Mouse (Mus musculus): ENCODE results near the gene Plagl2.
A peak's percentile ranks its signal among the peaks of the same experiment; 100 is the strongest.
"Not testable (repeated sequence)": the region's sequence is repeated elsewhere in the genome, so short reads cannot be mapped to it uniquely, and the experiment has no call there.

The Plagl2 gene

DNA sequence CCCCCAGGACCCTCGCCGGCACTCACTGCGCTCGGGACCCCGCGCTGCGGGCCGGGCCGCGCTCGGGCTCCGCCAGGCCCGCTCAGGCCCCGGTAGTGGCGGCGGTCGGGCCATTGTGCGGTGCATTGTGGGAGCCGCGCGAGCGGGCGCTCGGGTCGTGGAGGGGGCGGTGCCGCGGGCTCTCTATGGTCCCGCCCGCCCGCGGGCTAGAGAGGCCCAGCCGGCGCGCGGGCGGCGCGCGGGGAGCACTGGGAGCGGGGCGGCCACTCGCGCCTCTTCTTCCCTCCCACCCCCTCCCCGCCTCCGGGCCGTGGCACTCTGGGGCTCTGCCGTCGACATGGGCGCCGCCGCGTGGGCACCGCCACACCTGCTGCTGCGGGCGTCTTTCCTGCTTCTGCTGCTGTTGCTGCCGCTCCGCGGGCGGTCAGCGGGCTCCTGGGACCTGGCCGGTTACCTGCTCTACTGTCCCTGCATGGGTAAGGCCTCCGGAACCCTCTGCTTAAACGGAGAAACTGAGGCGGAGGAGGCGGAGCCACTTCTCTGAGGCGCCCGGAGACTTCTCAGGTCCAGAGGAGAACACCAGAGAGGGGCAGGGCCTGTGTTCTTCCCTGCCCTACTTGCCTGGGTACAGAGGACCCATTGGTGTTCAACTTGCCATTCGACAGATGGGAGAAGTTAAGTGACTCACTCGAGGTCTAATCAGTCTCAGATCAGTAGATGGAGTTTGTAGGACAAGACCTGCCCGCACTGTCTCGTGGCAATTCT, at the start of gene Plagl2, which contains the start of gene Pofut1:
Gene Plagl2 (minus strand): TSS at position 177 of the 765 bp plus-strand sequence.
Gene Pofut1 (plus strand): TSS at position 284 of the 765 bp plus-strand sequence.
- peak; percentile 87 for DNase-seq

DNA sequence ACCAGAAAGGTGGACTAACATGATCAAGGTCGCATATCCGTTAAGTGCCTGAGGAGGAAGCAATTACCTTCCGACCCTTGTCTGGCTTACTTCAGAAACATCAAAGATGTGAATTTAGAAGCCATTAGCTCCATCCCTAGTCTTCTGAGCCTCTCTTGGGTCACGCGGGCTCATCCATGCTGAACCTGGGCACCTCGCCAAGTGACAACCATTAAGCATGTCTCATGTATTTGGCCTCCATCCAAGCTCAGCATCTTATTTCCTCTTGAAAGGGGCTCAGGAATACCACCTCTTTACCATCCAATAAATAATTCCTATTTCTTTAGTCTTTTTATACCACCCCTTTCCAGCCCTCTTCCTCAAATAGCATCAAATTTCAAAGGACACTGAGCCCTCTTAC, 46.6 kb upstream of the Plagl2 start:
- DNase-seq, result no peak

DNA sequence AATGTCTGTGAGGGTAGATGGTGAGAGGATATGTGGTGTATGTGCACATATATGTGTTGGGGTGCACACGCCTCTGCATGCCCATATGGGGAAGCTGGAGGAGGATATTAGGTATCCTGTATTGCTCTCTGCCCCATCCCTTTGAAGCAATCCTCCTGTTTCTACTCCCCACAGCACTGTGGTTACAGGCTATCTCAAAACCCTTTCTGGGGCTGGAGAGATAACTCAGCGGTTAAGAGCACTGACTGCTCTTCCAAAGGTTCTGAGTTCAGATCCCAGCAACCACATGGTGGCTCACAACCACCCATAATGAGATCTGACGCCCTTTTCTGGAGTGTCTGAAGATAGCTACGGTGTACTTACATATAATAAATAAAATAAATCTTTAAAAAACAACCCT, 45.3 kb upstream of the Plagl2 start:
- no peak for DNase-seq

DNA sequence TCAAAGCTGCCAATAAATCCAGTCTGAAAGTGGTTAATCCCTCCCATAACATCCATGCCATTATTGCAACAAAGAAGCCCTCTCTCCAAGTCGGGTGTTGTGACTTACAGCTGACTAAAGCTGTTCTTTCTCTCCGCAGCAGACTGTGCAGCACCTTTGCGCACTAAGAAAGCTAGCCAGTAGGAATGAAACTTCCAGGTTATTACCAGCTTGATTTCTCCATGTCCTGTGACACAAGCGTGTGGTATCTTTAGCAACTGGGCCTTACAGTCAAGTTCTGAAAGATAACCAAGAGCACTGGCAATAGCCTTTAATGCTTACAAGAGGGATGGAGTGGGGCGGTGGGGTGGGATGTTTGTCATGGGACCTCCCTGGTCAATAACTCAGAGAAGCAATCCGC, 42.7 kb upstream of the Plagl2 start:
- no peak for DNase-seq

DNA sequence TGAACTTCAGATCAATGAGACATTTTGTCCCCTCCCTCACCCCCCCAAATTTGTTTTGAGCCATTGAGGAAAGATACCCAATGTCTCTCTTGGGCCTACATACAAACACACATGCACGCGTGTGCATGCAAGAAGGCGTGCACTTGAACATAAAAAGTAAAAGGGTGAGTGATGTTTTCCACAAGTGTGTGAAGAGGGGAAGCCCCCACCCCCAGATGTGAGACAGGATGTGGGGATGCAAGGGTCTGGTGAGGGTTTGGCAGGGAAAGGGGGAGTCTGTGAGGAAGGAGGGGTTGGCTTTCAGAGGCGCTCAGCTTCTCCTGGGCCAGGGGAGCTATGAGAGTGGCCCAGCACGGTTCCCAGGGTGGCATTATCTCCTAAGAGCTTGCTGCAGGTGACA, 37.1 kb upstream of the Plagl2 start:
- no peak for DNase-seq

DNA sequence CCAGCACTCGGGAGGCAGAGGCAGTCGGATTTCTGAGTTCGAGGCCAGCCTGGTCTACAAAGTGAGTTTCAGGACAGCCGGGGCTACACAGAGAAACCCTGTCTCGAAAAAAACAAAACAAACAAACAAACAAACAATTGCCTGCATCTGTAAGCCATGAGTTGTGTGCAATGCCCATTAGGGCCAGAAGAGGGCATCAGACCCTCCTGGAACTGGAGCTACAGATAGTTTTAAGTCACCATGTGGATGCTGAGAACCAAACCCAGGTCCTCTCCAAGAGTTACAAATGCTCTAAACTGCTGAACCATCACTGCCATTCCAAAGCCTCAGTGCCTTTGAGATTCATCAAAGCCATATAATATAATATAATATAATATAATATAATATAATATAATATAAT, 35.6 kb upstream of the Plagl2 start:
- not testable (repeated sequence) for DNase-seq

DNA sequence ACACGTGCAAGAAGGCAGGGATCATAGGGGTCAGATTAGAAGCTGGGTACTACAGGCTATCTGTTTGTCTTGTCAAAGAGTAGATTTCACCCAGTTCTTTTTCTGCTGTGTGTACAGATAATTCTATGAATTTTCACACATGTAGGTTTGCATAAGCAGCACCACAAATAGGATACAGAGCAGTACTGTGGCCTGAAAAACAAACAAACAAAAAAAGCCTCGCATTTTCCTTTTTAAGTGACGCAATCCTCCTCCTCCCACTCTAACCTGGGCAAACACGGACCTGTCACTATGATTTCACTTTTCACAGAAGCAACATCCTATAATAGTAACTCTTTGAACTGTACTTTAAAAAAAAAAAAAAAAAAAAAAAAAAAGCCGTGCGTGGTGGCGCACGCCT, 35.2 kb upstream of the Plagl2 start:
- DNase-seq, result no peak

DNA sequence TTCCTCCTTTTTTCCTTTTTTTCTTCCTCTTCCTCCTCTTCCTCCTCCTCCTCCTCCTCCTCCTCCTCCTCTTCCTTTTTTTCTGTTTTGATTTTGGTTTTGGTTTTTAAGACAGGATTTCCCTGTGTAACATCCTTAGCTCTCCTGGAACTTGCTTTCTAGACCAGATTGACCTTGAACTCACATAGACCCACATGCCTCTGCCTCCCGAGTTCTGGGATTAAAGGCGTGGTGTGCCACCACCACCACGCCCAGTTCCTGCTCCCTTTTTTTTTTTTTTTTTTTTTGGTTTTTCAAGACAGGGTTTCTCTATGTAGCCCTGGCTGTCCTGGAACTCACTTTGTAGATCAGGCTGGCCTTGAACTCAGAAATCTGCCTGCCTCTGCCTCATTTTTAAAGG, 34.4 kb upstream of the Plagl2 start:
- not testable (repeated sequence) for DNase-seq

DNA sequence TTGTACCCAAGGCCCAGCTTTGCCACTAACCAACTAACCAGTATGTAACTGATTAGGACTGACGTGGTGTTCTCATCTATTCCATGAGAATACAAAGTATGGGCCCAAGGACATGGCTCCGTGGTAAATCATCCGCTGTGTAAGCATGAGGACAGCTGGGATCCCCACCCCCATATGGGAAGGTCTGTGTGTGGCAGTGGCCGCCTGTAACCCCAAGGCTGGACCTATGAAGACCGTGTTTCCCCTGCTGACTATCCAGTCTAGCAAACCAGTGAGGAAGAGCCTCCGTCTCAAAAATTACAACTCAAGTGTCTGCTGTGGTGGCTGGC, 33.7 kb upstream of the Plagl2 start:
- no peak for DNase-seq

DNA sequence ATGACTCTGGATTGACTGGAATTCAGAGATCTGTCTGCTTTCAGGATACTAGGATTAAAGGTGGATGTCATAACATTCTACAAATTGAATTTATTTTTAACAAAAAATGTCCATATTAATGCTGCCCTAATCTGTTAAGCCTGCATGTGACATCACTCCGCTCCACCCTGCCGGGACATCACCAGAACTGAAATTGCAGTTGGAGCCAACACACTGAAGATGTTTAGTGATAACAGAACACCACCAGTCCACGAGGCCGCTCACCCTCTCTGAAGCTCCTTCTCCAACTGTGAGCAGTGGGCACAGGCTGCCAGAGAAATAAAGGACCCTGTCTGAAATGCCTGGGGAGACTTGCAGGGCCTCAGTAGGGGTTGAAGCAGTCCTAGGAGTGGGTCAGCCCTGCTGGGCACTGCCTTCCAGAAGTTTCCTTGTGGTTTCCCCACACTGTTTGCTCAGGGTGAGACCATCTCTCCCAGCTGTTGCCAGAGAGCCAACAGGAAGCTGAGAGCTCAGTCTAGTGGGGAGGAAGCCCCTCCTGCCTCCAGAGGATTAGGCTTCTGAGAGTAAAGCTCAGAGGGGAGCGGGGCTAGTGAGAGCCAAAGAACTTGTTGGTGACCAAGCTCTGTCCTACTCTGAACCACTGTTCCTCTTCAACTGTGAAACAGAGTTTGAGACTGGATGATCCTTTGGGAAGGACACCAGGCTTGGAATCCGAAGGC, 33.1 kb upstream of the Plagl2 start:
- DNase-seq, result not testable (repeated sequence)

DNA sequence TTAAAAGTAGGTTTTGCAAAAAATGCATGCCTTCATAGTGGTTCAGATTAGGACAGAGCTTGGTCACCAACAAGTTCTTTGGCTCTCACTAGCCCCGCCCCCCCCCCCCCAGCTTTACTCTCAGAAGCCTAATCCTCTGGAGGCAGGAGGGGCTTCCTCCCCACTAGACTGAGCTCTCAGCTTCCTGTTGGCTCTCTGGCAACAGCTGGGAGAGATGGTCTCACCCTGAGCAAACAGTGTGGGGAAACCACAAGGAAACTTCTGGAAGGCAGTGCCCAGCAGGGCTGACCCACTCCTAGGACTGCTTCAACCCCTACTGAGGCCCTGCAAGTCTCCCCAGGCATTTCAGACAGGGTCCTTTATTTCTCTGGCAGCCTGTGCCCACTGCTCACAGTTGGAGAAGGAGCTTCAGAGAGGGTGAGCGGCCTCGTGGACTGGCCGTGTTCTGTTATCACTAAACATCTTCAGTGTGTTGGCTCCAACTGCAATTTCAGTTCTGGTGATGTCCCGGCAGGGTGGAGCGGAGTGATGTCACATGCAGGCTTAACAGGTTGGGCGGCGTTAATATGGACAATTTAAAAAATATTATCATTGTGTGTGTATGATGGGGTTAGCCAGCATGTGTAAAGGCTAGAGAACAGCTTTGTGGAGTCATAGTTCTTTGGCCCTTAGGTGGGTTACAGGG, 29.1 kb upstream of the Plagl2 start:
- DNase-seq, result not testable (repeated sequence)

DNA sequence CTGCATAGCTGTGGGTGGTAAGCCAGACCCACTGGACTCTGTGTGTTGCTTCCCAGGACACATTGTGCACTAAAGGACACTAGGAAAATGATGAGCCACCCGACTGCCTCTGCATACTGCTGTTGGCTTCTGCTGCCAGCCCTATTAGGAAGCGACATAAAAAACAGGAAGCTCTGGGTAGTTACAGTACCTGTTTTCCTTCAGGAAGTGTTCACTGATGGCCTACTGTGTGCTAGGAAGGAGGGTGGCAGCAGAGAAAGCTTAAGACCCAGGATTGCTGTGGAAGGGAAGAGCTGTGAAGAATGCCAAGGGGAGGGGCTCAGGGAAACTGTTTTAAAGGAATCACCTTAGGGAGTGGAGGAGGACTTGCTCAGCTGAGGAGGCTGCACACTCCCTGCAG, 26.1 kb upstream of the Plagl2 start:
- DNase-seq, result no peak

DNA sequence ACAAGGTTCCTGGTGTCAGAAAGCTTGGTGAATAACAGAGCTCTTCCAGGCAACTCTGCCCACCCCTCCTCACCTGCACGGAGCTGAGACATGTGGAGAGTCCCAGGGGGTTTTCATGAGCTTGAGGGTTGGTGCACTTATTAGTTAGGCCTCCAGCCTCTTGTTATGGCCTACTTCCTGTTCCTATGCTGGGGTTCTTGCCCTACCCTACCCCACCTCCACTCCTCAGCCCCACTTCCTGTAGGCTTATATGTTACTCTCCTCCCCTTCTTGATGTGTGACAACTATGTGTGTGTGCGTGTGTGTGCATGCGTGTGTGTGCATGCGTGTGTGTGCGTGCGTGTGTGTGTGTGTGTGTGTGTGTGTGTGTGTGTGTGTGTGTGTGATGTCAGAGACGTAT, 21.8 kb upstream of the Plagl2 start:
- no peak for DNase-seq

DNA sequence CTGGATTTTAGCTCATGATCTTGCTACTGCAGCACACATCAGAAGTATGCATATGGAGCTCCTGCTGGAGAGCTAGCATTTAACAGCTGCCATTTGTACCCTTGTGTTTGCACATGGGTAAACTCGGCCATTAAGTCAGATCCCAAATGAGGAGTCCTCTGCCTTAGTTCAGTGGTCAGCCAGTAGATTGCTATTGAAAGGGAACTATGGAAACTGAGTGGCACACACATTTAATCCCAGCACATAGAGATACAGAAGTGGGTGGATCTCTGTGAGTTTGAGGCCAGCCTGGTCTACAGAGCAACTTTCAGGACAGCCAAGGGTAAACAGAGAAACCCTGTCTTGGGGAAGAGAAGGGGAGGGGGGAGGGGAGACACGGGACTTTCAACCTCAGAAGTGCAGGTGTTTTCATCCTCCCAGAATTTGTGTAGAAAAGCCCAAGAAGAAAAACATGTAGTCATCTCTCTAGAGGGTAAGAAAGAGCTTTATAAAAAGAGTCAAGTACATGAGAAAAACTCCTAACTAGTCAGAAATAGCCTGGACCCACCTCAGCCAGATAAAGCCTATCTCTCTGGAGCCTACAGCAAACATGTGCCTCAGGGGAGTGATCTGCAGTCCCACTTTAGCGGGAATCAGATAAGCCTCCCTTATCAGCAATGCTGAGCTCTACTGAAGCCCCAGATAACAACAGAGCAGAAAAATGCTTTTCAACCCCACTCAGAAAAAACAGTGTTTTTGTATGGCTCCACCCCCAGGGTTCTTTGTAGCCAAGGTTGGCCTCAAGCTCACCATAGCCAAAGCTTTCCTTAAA, 18.8 kb upstream of the Plagl2 start:
- DNase-seq, result no peak

DNA sequence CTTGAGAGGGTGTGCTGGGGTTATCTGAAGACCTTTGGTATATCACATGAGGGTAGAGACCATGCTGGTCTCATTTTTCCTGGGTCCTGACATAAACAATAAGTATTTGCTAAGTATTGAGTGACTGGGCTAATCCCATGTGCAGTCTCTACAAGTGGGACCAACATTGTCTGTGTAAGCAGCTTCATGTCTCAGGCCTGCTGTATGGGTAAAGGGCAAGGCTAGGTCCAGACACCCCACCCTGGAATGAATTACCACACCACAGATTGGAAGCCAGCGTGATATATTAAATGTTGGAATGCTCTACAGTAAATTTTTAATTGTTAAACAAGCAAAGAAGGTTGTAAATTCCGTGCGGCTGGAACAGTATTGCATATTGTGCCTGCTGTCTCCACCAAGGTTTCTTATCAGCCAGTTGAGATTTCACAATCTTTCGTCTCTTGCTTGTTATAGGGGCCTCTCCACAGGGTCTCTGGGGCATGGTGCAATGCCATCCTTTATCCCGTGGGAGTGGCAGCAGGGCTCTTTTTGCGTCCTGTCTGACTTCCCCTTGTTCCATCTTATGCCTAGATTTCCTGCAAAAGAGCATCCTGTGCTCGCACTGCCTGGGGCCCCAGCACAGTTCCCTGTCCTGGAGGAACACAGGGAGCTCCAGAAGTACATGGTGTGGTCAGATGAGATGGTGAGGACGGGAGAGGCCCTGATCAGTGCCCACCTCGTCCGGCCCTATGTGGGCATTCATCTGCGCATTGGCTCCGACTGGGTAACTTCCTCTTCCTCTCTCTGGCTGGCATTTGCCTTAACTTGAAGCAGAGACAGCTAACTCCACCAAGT, 18.0 kb upstream of the Plagl2 start:
- DNase-seq, result no peak

DNA sequence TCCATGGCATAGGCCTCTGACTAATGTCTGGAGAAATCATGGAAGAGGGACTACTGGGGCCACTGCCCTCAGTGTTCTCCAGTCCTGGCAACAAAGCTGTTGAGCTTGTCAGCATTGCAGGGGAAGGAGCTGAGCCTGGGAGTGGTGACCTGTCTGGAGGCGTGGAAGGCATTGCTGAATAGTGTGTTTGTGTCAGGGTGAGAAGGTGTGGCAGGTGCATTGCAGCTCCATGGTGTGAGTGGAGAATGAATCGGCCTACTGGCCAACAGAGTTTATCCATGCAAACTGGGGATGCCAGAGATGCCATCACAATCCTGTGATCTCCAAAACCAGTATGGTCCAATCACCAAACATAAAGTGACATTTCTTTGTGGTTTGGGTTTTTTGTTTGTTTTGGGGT, 15.4 kb upstream of the Plagl2 start:
- DNase-seq, result no peak

DNA sequence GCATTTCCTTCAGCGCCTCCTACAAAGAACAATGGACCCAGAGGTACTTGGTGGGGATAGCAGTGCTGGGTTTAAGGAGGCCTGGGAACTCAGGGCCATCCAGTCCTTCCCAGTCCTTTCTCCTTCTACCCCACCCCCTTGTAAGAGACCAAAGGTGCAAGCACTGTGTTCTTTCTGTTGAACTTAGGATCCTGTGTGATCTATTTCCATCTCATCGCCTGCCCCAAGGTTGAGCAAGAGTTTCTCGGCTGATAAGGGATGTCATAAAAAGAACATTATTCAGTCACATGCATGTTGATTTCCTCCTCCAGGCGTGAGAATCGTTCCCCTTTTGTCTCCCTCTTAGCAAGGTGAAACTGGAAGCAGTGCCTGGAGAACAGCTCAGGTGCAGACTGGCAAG, 8.5 kb upstream of the Plagl2 start:
- no peak for DNase-seq

DNA sequence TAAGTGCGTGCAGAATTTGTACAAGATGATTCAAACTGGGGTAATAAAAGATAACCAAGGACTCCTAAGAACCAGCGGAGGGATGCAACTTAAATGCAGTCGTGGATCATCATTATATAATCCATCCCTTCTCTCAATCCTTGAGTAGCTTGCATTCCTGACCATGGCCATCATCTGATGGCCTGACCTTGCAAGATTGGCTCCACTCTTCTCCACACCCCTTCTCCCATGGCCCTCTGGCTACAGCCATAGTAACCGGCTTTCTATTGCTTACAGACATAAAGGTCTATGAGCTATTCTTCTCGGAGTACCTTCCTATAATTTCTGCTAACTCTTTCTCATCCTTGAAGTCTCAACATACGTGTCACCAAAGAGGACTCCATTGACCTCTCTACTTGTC, 930 bp upstream of the Plagl2 start:
- no peak for DNase-seq

DNA sequence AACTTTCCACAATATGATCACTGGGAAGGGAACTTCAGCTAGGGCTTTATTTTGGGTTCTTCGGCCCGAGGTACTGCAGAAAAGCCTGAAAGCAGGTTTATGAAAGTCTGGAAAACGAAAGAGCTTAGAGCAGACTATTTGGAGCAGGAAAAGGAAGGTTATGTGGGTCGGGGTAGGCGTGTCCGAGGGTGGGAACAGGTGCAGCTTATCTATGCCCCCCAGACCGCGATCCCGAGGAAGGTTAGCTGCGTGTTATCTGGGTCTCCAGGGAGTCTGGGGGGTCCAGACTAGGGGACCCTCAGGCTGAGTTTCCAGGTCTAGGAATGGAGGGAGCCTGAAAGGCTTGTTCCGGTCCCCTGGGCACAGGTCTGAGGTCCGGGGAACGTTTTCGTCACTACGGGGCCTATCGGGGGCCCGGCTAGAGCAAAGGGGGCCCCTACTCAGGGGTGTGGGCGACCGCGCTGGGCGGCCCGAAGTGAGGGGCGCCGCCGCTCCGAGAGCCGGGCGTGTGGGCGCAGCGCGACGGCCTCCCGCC, 458 bp downstream of the Plagl2 start:
- DNase-seq, result no peak

DNA sequence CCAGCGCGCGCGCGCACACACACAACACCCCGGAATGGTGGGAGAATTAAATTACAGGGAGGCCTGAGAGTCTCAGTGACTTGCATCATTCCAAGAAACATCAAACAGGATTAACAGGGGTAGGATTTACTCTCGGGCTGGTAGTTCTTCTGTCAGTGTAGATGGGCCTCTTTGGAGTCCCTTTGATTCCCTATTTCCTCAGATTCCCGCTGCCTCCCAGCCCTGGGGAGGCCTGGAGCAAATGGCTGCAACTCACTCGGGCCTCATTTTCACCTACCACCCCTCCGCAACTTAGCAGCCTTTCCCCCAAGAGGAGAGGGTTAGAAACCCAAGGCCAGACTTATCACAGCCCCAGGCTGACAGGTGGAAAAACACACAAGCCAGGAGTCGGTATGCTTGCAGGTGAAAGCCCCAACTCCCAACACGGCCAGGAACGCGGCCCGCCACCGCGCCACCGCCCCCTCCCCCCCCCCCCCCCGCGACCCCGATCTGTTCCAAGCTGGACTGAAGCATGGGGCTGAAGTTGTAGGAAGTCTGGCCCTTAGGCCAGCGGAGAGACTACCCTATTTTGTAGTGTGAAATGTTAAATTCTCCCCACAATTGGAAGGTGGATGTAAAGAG, 1.3 kb downstream of the Plagl2 start:
- no peak for DNase-seq

Data from layer of hippocampus, adult 9-11 months (tissue).